Mouse (Mus musculus): ENCODE measurements around the gene Mrpl20. TPM values are rescaled to one million over a fixed set of nuclear protein-coding genes. Genes with fewer than 3 reads are reported as not detected.

Gene Mrpl20
- polyA plus RNA-seq, 1 experiment from 2014 or later: 313 TPM

GRCm38 (mm10) chr4:155812665-155813181 is 10.0 kb downstream of the Mrpl20 start:
- Histone ChIP-seq H3K27ac (ENCODE audit: low read depth, low read length) (peak overlapping the region; percentile 86), H3K36me3 (ENCODE audit: control insufficient read depth, insufficient read depth, low read length) (peaks cover 77% of the 10 kb centered on the region), H3K27me3 (replicated peaks; ENCODE audit: control insufficient read depth, insufficient read depth, low read length) (no peaks in the 10 kb centered on the region), H3K4me1 (ENCODE audit: control insufficient read depth, insufficient read depth, low read length) (peaks cover 16% of the 10 kb centered on the region), H3K4me3 (ENCODE audit: low read depth, low read length) (peak overlapping the region; percentile 100), H3K9ac (ENCODE audit: low read length) (peak overlapping the region; percentile 100), H3K9me3 (replicated peaks; ENCODE audit: control insufficient read depth, low read length) (no peaks in the 10 kb centered on the region), H3K4me2 (ENCODE audit: low read length) (peak overlapping the region; percentile 93)
- DNase-seq (ENCODE audit: low spot score) (peak; percentile 41), ATAC-seq (peak; percentile 42; the same call in 1 of the 2 replicates)
- under 1% methylated on average over 42 of the region's 49 CpGs for WGBS

- no peak for DNase-seq (ENCODE audit: low spot score)
- 57% methylated on average over 4 of the region's 4 CpGs for WGBS
Observed at GRCm38 (mm10) chr4:155817533-155817932, 14.9 kb downstream of the Mrpl20 start.

GRCm38 (mm10) chr4:155821025-155821424 is 18.3 kb downstream of the Mrpl20 start:
- Histone ChIP-seq H3K27ac (ENCODE audit: low read depth, low read length) (no peak overlapping the region), H3K36me3 (ENCODE audit: control insufficient read depth, insufficient read depth, low read length) (peaks cover 93% of the 10 kb centered on the region), H3K4me2 (ENCODE audit: low read length) (no peak overlapping the region), H3K9ac (ENCODE audit: low read length) (no peak overlapping the region), H3K4me1 (ENCODE audit: control insufficient read depth, insufficient read depth, low read length) (no peaks in the 10 kb centered on the region), H3K4me3 (ENCODE audit: low read depth, low read length) (no peak overlapping the region), H3K9me3 (replicated peaks; ENCODE audit: control insufficient read depth, low read length) (no peaks in the 10 kb centered on the region), H3K27me3 (replicated peaks; ENCODE audit: control insufficient read depth, insufficient read depth, low read length) (no peaks in the 10 kb centered on the region)
- ATAC-seq (no peak), DNase-seq (ENCODE audit: low spot score) (no peak)
- WGBS: 80% methylated on average over 7 of the region's 7 CpGs

More at GRCm38 (mm10) chr4:155817533-155817932, 14.9 kb downstream of the Mrpl20 start:
- no peak for ATAC-seq
- Histone ChIP-seq H3K4me1 (ENCODE audit: control insufficient read depth, insufficient read depth, low read length) (peaks cover 11% of the 10 kb centered on the region), H3K4me3 (ENCODE audit: low read depth, low read length) (no peak overlapping the region), H3K36me3 (ENCODE audit: control insufficient read depth, insufficient read depth, low read length) (peaks cover 89% of the 10 kb centered on the region), H3K4me2 (ENCODE audit: low read length) (no peak overlapping the region), H3K27ac (ENCODE audit: low read depth, low read length) (no peak overlapping the region), H3K9ac (ENCODE audit: low read length) (no peak overlapping the region), H3K27me3 (replicated peaks; ENCODE audit: control insufficient read depth, insufficient read depth, low read length) (no peaks in the 10 kb centered on the region), H3K9me3 (replicated peaks; ENCODE audit: control insufficient read depth, low read length) (no peaks in the 10 kb centered on the region)

DNA sequence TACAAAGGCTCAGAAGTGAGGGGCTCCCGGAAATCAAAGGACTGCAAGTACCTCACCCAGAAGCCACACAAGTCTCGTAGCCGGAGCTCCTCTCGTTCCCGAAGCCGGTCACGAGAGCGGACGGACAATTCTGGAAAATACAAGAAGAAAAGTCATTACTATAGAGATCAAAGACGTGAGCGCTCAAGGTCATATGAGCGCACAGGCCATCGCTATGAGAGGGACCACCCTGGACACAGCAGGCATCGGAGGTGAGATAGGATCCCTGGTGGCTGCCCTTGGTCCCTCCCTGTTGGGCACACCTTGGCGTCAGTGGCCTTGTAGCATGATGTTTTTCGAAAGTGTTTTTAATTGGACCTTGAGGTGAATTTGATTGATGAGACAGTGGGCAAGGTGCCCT is 20.8 kb downstream of the Mrpl20 start:
- Histone ChIP-seq H3K4me3 (ENCODE audit: low read depth, low read length) (no peak overlapping the region), H3K9me3 (replicated peaks; ENCODE audit: control insufficient read depth, low read length) (no peaks in the 10 kb centered on the region), H3K36me3 (ENCODE audit: control insufficient read depth, insufficient read depth, low read length) (peaks cover 85% of the 10 kb centered on the region), H3K9ac (ENCODE audit: low read length) (no peak overlapping the region), H3K27me3 (replicated peaks; ENCODE audit: control insufficient read depth, insufficient read depth, low read length) (no peaks in the 10 kb centered on the region), H3K4me2 (ENCODE audit: low read length) (no peak overlapping the region), H3K4me1 (ENCODE audit: control insufficient read depth, insufficient read depth, low read length) (no peaks in the 10 kb centered on the region), H3K27ac (ENCODE audit: low read depth, low read length) (no peak overlapping the region)
- ATAC-seq (no peak), DNase-seq (ENCODE audit: low spot score) (no peak)
- WGBS: 96% methylated on average over 16 of the region's 16 CpGs

DNA sequence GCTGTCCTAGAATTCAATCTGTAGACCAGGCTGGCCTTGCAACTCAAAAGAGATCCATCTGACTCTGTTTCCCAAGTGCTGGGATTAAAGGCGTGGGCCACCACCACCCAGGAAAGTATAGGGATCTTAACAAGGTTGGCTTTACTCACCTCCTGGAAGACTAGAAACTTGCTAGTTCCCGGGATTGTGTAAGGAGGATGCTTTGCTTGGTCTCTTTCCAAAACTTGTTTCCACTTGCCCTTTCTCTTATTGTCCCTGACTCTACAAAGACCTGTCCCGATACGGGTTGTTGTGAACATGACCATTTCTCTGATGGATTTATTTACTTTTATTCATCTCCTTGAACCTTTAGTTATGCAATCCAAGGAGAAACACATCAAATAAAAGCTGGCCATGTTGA is 27.2 kb downstream of the Mrpl20 start:
- H3K36me3 ChIP-seq (ENCODE audit: control insufficient read depth, insufficient read depth, low read length): peaks cover 38% of the 10 kb centered on the region
- no peak overlapping the region for H3K9ac ChIP-seq (ENCODE audit: low read length)
- DNase-seq (ENCODE audit: low spot score) (no peak), ATAC-seq (no peak)
- no peak overlapping the region for H3K27ac ChIP-seq (ENCODE audit: low read depth, low read length)
- no peaks in the 10 kb centered on the region for H3K27me3 ChIP-seq (replicated peaks; ENCODE audit: control insufficient read depth, insufficient read depth, low read length)
- no peaks in the 10 kb centered on the region for H3K9me3 ChIP-seq (replicated peaks; ENCODE audit: control insufficient read depth, low read length)
- H3K4me1 ChIP-seq (ENCODE audit: control insufficient read depth, insufficient read depth, low read length): peaks cover 13% of the 10 kb centered on the region
- H3K4me2 ChIP-seq (ENCODE audit: low read length): no peak overlapping the region
- WGBS: 93% methylated on average over 4 of the region's 4 CpGs
- H3K4me3 ChIP-seq (ENCODE audit: low read depth, low read length): no peak overlapping the region

GRCm38 (mm10) chr4:155830596-155830995 is 27.9 kb downstream of the Mrpl20 start:
- Histone ChIP-seq H3K27ac (ENCODE audit: low read depth, low read length) (no peak overlapping the region), H3K9ac (ENCODE audit: low read length) (peak overlapping the region; percentile 90), H3K27me3 (replicated peaks; ENCODE audit: control insufficient read depth, insufficient read depth, low read length) (no peaks in the 10 kb centered on the region), H3K4me2 (ENCODE audit: low read length) (peak overlapping the region; percentile 98), H3K9me3 (replicated peaks; ENCODE audit: control insufficient read depth, low read length) (no peaks in the 10 kb centered on the region), H3K4me3 (ENCODE audit: low read depth, low read length) (peak overlapping the region; percentile 80), H3K4me1 (ENCODE audit: control insufficient read depth, insufficient read depth, low read length) (peaks cover 13% of the 10 kb centered on the region), H3K36me3 (ENCODE audit: control insufficient read depth, insufficient read depth, low read length) (peaks cover 34% of the 10 kb centered on the region)
- DNase-seq (ENCODE audit: low spot score) (no peak), ATAC-seq (no peak)
- 61% methylated on average over 8 of the region's 8 CpGs for WGBS

GRCm38 (mm10) chr4:155831205-155831766 is 28.6 kb downstream of the Mrpl20 start, which contains the start of gene Aurkaip1:
Gene Aurkaip1 (plus strand): TSS chr4:155831272.
- Histone ChIP-seq H3K4me2 (ENCODE audit: low read length) (peak within 1 kb of the TSS; percentile 98), H3K27me3 (replicated peaks; ENCODE audit: control insufficient read depth, insufficient read depth, low read length) (no peaks in the 10 kb centered on the region), H3K9ac (ENCODE audit: low read length) (peak within 1 kb of the TSS; percentile 90), H3K9me3 (replicated peaks; ENCODE audit: control insufficient read depth, low read length) (no peaks in the 10 kb centered on the region), H3K4me3 (ENCODE audit: low read depth, low read length) (peak within 1 kb of the TSS; percentile 80), H3K36me3 (ENCODE audit: control insufficient read depth, insufficient read depth, low read length) (peaks cover 32% of the 10 kb centered on the region), H3K27ac (ENCODE audit: low read depth, low read length) (peak within 1 kb of the TSS; percentile 89), H3K4me1 (ENCODE audit: control insufficient read depth, insufficient read depth, low read length) (peaks cover 13% of the 10 kb centered on the region)
- under 1% methylated on average over 49 of the region's 49 CpGs for WGBS
- ATAC-seq: peak; percentile 95
- peak; percentile 97 for DNase-seq (ENCODE audit: low spot score)

DNA sequence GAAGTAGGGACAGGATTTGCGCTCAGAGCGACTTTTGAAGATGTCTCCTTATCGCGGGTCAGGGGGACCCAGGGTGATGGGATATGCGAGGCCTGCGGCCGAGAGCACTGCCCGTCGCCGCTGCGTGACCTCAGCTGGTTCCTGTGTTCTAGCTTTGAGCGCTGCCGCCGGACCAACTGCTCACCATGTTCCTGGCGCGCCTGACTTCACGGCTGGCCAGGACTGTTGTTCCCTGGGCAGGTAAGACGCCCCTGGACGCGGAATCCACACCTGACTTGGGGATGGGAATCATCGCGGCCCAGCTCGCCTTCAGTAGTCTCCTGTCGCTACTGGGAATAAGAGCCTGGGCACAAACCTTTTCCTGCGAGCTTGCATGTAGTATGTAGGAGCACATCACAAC is 29.2 kb downstream of the Mrpl20 start:
- WGBS: 1% methylated on average over 25 of the region's 25 CpGs
- Histone ChIP-seq H3K4me2 (ENCODE audit: low read length) (peak overlapping the region; percentile 98), H3K36me3 (ENCODE audit: control insufficient read depth, insufficient read depth, low read length) (peaks cover 28% of the 10 kb centered on the region), H3K9me3 (replicated peaks; ENCODE audit: control insufficient read depth, low read length) (no peaks in the 10 kb centered on the region), H3K27me3 (replicated peaks; ENCODE audit: control insufficient read depth, insufficient read depth, low read length) (no peaks in the 10 kb centered on the region), H3K27ac (ENCODE audit: low read depth, low read length) (peak overlapping the region; percentile 89), H3K4me1 (ENCODE audit: control insufficient read depth, insufficient read depth, low read length) (peaks cover 13% of the 10 kb centered on the region), H3K4me3 (ENCODE audit: low read depth, low read length) (peak overlapping the region; percentile 80), H3K9ac (ENCODE audit: low read length) (peak overlapping the region; percentile 90)
- ATAC-seq: no peak; the same call in 1 of the 2 replicates
- DNase-seq (ENCODE audit: low spot score): no peak

DNA sequence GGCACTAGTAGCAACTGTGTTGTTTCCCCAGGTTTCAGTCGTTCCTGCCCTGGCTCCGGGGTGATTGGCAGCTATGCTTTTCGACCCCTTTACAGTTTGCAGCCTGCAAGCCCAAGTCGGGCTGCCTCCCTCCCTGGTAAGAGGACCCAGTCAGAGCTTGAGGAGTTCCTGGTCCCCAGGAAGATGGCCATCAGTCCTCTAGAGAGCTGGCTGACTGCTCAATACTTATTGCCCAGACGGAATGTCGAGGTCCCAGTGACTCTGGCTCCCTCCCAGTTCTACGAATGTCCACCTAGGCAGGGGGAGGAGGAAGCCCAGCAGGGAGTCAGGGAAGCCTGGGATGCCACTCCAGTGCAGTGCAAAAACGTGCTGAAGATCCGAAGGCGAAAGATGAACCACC is 29.6 kb downstream of the Mrpl20 start:
- Histone ChIP-seq H3K9me3 (replicated peaks; ENCODE audit: control insufficient read depth, low read length) (no peaks in the 10 kb centered on the region), H3K27ac (ENCODE audit: low read depth, low read length) (no peak overlapping the region), H3K36me3 (ENCODE audit: control insufficient read depth, insufficient read depth, low read length) (peaks cover 23% of the 10 kb centered on the region), H3K4me2 (ENCODE audit: low read length) (peak overlapping the region; percentile 98), H3K4me3 (ENCODE audit: low read depth, low read length) (peak overlapping the region; percentile 80), H3K4me1 (ENCODE audit: control insufficient read depth, insufficient read depth, low read length) (peaks cover 13% of the 10 kb centered on the region), H3K27me3 (replicated peaks; ENCODE audit: control insufficient read depth, insufficient read depth, low read length) (no peaks in the 10 kb centered on the region), H3K9ac (ENCODE audit: low read length) (peak overlapping the region; percentile 90)
- no peak for ATAC-seq
- WGBS: 62% methylated on average over 10 of the region's 10 CpGs
- no peak for DNase-seq (ENCODE audit: low spot score)

All from forebrain, embryonic 14.5 days (tissue).